Mouse (Mus musculus) stomach, postnatal 0 days (tissue): ENCODE results near the gene Armc10.
A peak's percentile ranks its signal among the peaks of the same experiment; 100 is the strongest.

Experiments
- CTCF ChIP-seq: IDR thresholded peaks from 2 replicates; pipeline ENCODE4 v1.5.1; 2016; ENCODE audit warnings: antibody characterized with exemption, low read depth, mild to moderate bottlenecking, moderate library complexity
- EP300 ChIP-seq: optimal IDR thresholded peaks from 2 replicates; pipeline ENCODE3; 2016; ENCODE audit warnings: antibody characterized with exemption

- TF ChIP-seq CTCF (peak; percentile 48), EP300 (no peak)
These were observed 21.9 kb downstream of the Armc10 start for GRCm38 (mm10) chr5:21667191-21668137.
